Mouse (Mus musculus) hindbrain, postnatal 0 days (tissue): Measurements from ENCODE around the gene Pacsin1. TPM values are rescaled to one million over a fixed set of nuclear protein-coding genes. Genes with fewer than 3 reads are reported as not detected.

Experiments used
- ATAC-seq: fragments of 200-750 bp; cut with Nextera tagmentation; 2 replicates; pipeline ENCODE4 v1.8.0; 2017; ENCODE audit warnings: mild to moderate bottlenecking, moderate TSS enrichment, moderate library complexity
- DNase-seq: peaks from one replicate; pipeline ENCODE4 v3.0.0-alpha.2; 2015; ENCODE audit warnings: low spot score
- H3K27ac ChIP-seq: fragments of 300-500 bp; sonication (generic); 2 replicates; pipeline ENCODE4 v1.5.1; 2014; ENCODE audit warnings: mild to moderate bottlenecking
- H3K27me3 ChIP-seq: fragments of 300-500 bp; sonication (generic); 2 replicates; pipeline ENCODE4 v1.6.1; 2014; ENCODE audit warnings: low read length, mixed read lengths; ENCODE audit not compliant: insufficient read depth
- H3K36me3 ChIP-seq: fragments of 300-500 bp; sonication (generic); 2 replicates; pipeline ENCODE4 v1.6.1; 2014; ENCODE audit warnings: low read length, mixed read lengths; ENCODE audit not compliant: insufficient read depth
- H3K4me1 ChIP-seq: fragments of 300-500 bp; sonication (generic); 2 replicates; pipeline ENCODE4 v1.6.1; 2014; ENCODE audit warnings: antibody characterized with exemption, low read length, mixed read lengths; ENCODE audit not compliant: insufficient read depth
- H3K4me2 ChIP-seq: fragments of 300-500 bp; sonication (generic); 2 replicates; pipeline ENCODE4 v1.6.1; 2014; ENCODE audit warnings: low read depth, mild to moderate bottlenecking, low read length, moderate library complexity, mixed read lengths
- H3K4me3 ChIP-seq: fragments of 300-500 bp; sonication (generic); 2 replicates; pipeline ENCODE4 v1.5.1; 2014; ENCODE audit warnings: low read length
- H3K9ac ChIP-seq: fragments of 300-500 bp; sonication (generic); replicated peaks from 2 replicates; pipeline ENCODE4 v1.6.1; 2014; ENCODE audit warnings: mild to moderate bottlenecking, low read length, moderate library complexity, mixed read lengths
- H3K9me3 ChIP-seq: fragments of 300-500 bp; sonication (generic); 2 replicates; pipeline ENCODE4 v1.6.1; 2016; ENCODE audit warnings: low read length, mixed read lengths
- CTCF ChIP-seq: IDR thresholded peaks from 2 replicates; pipeline ENCODE4 v1.5.1; 2016; ENCODE audit warnings: antibody characterized with exemption, control low read depth, low read depth
- WGBS: fragments of 180-500 bp; shearing (Covaris S2); extraction: QIAGEN DNeasy Blood & Tissue Kit; methylation state at CpG from one replicate; pipeline ENCODE4 v1.1.7; 2014; 5-methylcytosine and 5-hydroxymethylcytosine counted together
- polyA plus RNA-seq: library from polyadenylated mRNA; unstranded; fragments of >200 nt; fragmentation: Nextera tagmentation; extraction: Ambion mirVana; gene quantifications from 2 replicates; pipeline ENCODE4 v1.2.1, GENCODE M21; 2015
- total RNA-seq: library from RNA; depleted of rRNA; stranded (reverse); fragments of >200 nt; gene quantifications from 2 replicates; pipeline ENCODE4 v1.2.3, GENCODE M21; 2014

Gene Pacsin1
- total and polyA plus RNA-seq, 2 experiments from 2014 or later: 62.9 to 80.0 TPM

DNA sequence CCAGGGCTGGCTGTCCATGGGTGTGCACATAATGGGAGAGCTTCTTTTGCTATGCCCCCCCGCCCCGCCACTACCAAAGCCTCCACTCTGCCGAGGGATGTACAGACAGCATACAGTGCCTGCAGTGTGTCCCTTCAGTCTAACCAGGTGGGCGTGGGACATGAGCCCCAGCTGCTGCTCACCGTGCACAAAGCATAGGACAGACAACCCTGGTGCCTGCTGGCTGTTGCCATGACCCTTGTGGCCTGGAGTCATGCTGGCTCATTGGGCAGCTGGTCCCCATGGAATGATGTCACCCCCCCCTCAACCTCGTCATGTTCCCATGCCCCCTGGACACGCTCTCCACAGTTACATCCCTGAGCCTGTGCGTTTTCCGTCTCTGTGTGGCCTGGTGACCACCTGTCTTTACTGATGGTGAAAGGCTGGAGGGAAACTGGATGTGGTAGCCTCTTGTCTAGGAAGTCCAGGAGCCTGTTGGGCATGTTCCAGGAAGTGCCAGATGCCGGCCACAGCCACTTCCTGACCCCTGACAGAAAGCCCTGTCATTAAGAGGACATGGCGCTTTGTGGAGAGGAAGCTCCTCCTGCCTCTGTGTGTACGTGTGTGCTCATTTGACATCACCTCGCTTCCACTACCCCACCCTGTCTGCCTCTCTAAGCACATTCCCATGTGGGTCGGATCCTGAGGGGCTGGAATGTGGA, 35.8 kb downstream of the Pacsin1 start:
- Histone ChIP-seq H3K36me3 (no peaks in the 10 kb centered on the region), H3K4me2 (no peak overlapping the region), H3K27me3 (no peaks in the 10 kb centered on the region), H3K9ac (no peak overlapping the region), H3K27ac (no peak overlapping the region), H3K9me3 (no peaks in the 10 kb centered on the region), H3K4me3 (no peak overlapping the region), H3K4me1 (peaks cover 1% of the 10 kb centered on the region; the same call in 1 of the 2 replicates)
- no peak for TF ChIP-seq CTCF
- 60% methylated on average over 14 of the region's 14 CpGs for WGBS
- DNase-seq: no peak
- ATAC-seq: peak; percentile 46; the same call in 1 of the 2 replicates

DNA sequence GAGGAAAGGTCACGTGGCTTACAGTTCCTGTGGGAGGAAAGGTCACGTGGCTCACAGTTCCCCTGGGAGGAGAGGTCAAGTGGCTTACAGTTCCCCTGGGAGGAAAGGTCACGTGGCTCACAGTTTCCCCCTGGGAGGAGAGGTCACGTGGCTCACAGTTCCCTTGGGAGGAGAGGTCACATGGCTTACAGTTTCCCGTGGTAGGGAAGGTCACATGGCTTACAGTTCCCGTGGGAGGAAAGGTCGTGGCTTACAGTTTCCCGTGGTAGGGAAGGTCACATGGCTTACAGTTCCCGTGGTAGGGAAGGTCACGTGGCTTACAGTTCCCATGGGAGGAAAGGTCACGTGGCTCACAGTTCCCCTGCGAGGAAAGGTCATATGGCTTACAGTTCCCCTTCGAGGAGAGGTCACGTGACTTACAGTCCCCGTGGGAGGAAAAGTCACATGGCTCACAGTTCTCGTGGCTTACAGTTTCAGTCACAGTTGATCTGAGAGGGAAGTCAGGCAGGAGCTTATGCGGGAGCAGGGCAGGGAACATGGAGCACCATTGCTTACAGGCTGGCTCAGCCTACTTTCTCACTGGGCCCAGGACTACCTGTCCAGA, 44.4 kb downstream of the Pacsin1 start:
- 90% methylated on average over 17 of the region's 17 CpGs for WGBS
- TF ChIP-seq CTCF: no peak
- ATAC-seq (no peak), DNase-seq (no peak)
- H3K27me3 ChIP-seq: no peaks in the 10 kb centered on the region
- H3K36me3 ChIP-seq: no peaks in the 10 kb centered on the region
- no peak overlapping the region for H3K4me3 ChIP-seq
- H3K9me3 ChIP-seq: no peaks in the 10 kb centered on the region
- no peak overlapping the region for H3K9ac ChIP-seq
- H3K27ac ChIP-seq: no peak overlapping the region
- peaks cover 3% of the 10 kb centered on the region; the same call in 1 of the 2 replicates for H3K4me1 ChIP-seq
- H3K4me2 ChIP-seq: no peak overlapping the region

DNA sequence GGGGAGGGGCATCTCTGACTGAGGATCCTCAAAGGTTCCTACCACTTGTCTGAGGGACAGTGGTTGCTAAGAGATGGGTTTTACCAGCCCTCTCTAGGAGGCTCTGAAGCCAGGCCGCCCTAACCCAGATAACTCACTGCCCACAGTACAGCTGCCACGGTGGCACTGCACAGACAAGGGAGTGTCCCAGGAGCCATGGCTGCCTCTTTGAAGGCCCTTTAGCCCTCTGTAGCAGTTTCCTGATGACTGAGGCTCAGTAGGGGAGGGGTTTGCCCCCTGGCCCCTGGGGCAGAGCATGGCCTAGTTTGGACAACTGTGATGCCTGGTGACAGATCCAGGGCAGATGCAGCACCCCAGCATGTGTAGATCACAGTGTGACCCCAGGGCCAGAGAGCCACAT, 45.5 kb downstream of the Pacsin1 start:
- WGBS: 56% methylated on average over 2 of the region's 2 CpGs
- Histone ChIP-seq H3K4me3 (no peak overlapping the region), H3K27me3 (no peaks in the 10 kb centered on the region), H3K9ac (no peak overlapping the region), H3K4me2 (no peak overlapping the region), H3K4me1 (peaks cover 3% of the 10 kb centered on the region; the same call in 1 of the 2 replicates), H3K36me3 (no peaks in the 10 kb centered on the region), H3K27ac (0 out of 2 replicates have a peak overlapping the region, but pooled peaks have one; percentile 48), H3K9me3 (no peaks in the 10 kb centered on the region)
- no peak for DNase-seq
- no peak for TF ChIP-seq CTCF
- ATAC-seq: no peak

GRCm38 (mm10) chr17:27701856-27702255, 46.5 kb downstream of the Pacsin1 start:
- Histone ChIP-seq H3K4me3 (no peak overlapping the region), H3K4me2 (no peak overlapping the region), H3K9me3 (no peaks in the 10 kb centered on the region), H3K27me3 (no peaks in the 10 kb centered on the region), H3K4me1 (peaks cover 3% of the 10 kb centered on the region; the same call in 1 of the 2 replicates), H3K27ac (peak overlapping the region; percentile 48), H3K36me3 (no peaks in the 10 kb centered on the region), H3K9ac (0 out of 2 replicates have a peak overlapping the region, but pooled peaks have one; percentile 9)
- DNase-seq: no peak
- TF ChIP-seq CTCF: no peak
- ATAC-seq: no peak
- 69% methylated on average over 6 of the region's 6 CpGs for WGBS

DNA sequence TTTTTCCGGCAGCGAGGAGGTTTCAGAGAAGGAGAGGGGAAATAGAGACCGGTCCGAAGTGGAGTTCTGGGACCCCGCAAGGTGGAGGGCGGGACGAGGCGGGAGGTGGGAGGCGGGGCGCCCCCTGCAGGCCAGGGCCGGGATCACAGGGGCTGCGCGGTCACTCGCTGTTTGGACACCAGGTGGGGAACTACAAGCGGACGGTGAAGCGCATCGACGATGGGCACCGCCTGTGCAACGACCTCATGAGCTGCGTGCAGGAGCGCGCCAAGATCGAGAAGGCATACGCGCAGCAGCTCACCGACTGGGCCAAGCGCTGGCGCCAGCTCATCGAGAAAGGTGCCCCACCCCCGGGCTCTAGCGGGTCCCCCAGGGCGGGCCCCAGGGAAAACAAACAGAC, 47.2 kb downstream of the Pacsin1 start:
- H3K9me3 ChIP-seq: no peaks in the 10 kb centered on the region
- peak; percentile 64 for ATAC-seq
- no peaks in the 10 kb centered on the region for H3K27me3 ChIP-seq
- peak overlapping the region; percentile 51 for H3K4me2 ChIP-seq
- H3K4me3 ChIP-seq: no peak overlapping the region
- no peaks in the 10 kb centered on the region for H3K36me3 ChIP-seq
- H3K9ac ChIP-seq: no peak overlapping the region
- H3K27ac ChIP-seq: no peak overlapping the region
- H3K4me1 ChIP-seq: peaks cover 3% of the 10 kb centered on the region; the same call in 1 of the 2 replicates
- DNase-seq: peak; percentile 74
- WGBS: 4% methylated on average over 34 of the region's 34 CpGs
- peak; percentile 79 for TF ChIP-seq CTCF

DNA sequence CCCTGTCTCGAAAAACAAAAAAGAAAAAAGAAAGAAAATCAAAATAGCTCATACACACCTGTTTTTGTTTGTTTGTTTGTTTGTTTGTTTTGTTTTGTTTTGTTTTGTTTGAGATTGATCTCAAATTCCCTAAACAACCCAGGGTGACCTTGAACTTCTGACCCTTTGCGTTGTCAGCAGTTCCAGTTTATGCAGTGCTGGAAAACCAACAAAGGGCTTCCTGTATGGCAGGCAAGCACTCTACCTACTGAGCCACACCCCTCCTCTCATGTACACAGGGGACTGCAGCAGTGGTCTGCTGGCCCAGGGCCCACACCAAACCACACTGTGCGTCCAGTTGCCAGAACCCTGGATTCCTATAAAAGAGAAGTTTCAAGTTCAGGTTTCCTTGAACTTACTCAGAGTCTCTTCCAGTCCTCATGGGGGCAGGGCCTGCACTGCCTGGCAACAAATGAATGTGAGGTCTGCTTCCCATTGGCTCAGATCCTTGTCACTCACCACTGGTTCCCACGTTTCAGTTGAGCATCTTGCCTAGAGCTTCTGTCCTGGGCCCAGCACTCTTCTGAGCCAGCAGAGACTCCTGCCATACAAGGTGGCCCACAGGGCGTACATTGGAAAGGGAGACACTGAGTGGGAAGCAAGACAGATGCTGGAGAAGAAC, 48.8 kb downstream of the Pacsin1 start:
- Histone ChIP-seq H3K9ac (no peak overlapping the region), H3K4me2 (no peak overlapping the region), H3K4me3 (no peak overlapping the region), H3K27ac (no peak overlapping the region), H3K27me3 (no peaks in the 10 kb centered on the region), H3K4me1 (peaks cover 3% of the 10 kb centered on the region; the same call in 1 of the 2 replicates), H3K9me3 (no peaks in the 10 kb centered on the region), H3K36me3 (no peaks in the 10 kb centered on the region)
- 59% methylated on average over 5 of the region's 5 CpGs for WGBS
- ATAC-seq (no peak), DNase-seq (peak; percentile 63)
- TF ChIP-seq CTCF: no peak
